Mouse (Mus musculus) liver, adult (tissue): ENCODE measurements around the gene Zfp825.

Experiments
- GATA4 ChIP-seq: IDR thresholded peaks from 2 replicates; pipeline ENCODE4 v1.6.1; 2014; ENCODE audit warnings: mild to moderate bottlenecking, low read length; ENCODE audit not compliant: insufficient replicate concordance

Gene Zfp825

DNA sequence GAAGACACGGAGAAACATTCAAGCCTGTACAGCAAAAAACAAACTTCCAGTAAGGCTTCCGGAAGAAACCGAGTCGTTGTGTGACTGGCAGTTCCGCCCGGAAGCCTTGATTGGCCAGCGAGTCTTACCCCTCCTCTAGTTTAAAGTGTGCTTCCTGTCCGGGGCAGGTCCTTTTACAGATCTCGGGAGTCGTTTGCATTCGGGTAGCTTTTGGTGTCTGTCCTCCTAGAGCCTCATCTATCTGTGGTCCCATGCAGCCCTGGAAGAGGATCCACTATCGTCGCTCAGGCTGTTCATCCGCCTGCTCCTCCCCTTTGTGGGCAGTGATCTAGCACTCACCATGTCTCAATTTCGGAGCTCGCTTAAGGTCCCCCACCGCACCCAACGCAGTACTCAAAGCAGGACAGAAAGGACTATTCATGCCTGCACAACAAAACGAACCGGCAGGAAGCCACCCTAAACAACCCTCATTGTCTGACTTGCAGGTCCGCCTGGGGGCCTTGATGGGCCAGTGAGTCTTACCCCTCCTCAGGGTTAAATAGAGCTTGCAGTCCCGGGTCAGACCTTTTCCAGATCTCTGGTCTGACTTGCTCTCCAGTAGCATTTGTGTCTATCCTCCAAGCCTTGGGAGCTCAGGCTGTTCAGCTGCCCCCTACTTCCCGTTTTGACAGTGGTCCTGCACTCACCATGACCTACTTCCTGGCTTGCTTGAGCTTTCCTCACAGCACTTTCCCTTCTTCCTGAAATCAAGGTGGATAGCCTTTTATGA is at the start of gene Zfp825:
Gene Zfp825 (minus strand): TSS at position 82 of the 769 bp plus-strand sequence.
- TF ChIP-seq GATA4, result no peak

GRCm38 (mm10) chr13:74534096-74534495 is 40.3 kb upstream of the Zfp825 start:
- no peak for TF ChIP-seq GATA4

DNA sequence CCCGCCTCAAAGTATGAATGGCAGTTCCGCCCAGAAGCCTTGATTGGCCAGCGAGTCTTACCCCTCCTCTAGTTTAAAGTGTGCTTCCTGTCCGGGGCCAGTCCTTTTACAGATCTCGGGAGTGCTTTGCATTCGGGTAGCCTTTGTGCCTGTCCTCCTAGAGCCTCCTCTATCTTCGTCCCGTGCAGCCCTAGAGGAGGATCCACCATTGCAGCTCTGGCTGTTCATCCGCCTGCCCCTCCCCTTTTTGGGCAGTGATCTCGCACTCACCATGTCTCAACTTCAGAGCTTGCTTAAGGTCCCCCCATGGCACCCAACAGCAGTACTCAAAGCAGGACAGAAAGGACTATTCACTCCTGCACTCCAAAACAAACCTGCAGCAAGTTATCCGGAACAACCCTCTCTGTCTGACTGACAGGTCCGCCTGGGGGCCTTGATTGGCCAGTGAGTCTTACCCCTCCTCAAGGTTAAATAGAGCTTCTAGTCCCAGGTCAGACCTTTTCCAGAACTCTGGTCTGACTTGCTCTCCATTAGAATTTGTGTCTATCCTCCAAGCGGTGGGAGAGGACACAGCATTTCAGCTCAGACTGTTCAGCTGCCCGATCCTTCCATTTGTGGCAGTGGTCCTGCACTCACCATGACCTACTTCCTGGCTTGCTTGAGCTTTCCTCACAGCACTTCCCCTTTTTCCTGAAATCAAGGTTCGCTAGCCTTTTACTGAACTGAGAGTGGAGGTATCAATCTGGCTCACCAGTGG is 28.9 kb upstream of the Zfp825 start:
- TF ChIP-seq GATA4, result 0 out of 2 replicates have a peak, but pooled peaks have one; percentile 33

- TF ChIP-seq GATA4, result no peak; the same call in 1 of the 2 replicates
Observed at GRCm38 (mm10) chr13:74462699-74463385, 30.9 kb downstream of the Zfp825 start.

DNA sequence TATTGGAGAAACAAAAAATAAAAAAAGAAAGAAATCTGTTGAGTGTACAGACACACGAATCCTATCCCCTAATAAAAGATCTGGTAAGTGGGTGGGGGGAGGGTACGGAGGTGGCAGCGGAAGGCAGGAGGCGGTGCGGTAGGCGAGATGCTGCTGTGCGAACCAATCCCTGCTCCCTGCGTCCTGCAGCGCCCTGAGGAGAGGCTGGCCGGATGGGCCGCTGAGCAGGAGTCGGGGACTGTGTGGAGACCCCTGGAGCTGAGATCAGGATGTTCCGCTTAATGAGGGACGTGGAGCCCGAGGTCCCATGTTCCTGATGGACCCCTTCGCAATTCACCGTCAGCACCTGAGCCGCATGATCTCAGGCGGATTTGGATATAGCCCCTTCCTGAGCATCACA is 53.9 kb downstream of the Zfp825 start:
- no peak for TF ChIP-seq GATA4
